Mouse (Mus musculus): Measurements from ENCODE around the gene Nbeal1.

DNA sequence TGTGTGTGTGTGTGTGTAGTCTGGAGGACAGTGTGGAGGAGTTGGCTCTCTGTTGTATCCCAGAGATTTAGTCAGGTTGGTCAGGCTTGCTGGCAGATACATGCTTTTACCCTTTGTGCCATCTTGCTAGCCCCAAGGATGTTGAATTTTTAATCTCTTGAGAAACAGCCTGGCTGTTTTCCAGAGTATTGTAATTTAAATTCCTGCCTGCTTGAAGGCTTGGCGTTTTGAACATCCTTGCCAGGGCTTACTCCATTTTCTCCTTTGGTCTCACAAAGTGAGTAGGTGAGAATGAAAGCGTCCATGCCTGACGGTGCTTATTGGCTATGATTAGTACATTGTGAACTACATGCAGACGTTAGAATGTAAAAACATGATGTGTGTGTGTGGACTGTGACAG lies 18.6 kb downstream of the Nbeal1 start:
- TF ChIP-seq CTCF (IDR thresholded peaks at IDR 0.05; ENCODE audit: low read depth) = no peak
- TF ChIP-seq EP300 (IDR thresholded peaks at IDR 0.05; ENCODE audit: low read depth) = no peak
